Mouse (Mus musculus) embryonic fibroblast, embryonic 13.5 days (primary cell): ENCODE data around the gene Trex1.

ENCODE experiments used
- CTCF ChIP-seq: IDR thresholded peaks from 2 replicates; pipeline ENCODE4 v1.5.1; 2011; ENCODE audit warnings: mild to moderate bottlenecking, control low read depth, low read length, moderate library complexity, borderline replicate concordance; ENCODE audit not compliant: insufficient read depth
- POLR2A ChIP-seq: IDR thresholded peaks from 2 replicates; pipeline ENCODE4 v1.6.1; 2011; ENCODE audit warnings: low read depth, mild to moderate bottlenecking, control low read depth, low read length, moderate library complexity

- TF ChIP-seq CTCF (no peak), POLR2A (no peak)
Measured at GRCm38 (mm10) chr9:109098969-109099368, 39.4 kb upstream of the Trex1 start.
